Mouse (Mus musculus) cerebellum, postnatal 10 days (tissue): ENCODE results near the gene Cstl1.
A peak's percentile ranks its signal among the peaks of the same experiment; 100 is the strongest.
"Not testable (repeated sequence)": the region's sequence is repeated elsewhere in the genome, so short reads cannot be mapped to it uniquely, and the experiment has no call there.

Experiments used
- DNase-seq, 2 experiments: peaks; one replicate each; pipeline ENCODE4 v3.0.0; 2021; ENCODE audit warnings: mixed read lengths in 2 of 2

Cstl1 gene

DNA sequence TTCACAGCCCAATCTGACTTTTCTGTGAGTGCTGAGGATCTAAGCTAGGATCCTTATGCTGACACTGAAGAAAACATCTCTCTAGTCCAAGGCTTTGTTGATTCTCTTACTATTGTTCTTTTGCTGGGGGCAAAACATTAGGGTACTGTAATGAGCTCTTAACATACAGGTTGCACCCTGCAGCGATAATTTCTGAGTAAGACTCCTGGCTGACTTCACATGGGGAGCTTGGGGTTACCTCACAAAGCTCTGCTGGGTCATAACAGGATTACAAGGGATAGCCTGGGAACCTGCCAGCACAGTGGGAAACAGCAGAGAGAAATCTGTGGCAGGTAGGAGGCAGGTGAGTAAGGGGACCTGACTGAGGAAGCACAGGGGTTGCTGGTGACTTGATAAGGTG is at the start of gene Cstl1:
Gene Cstl1, plus strand, starts transcription at position 301 of the 400 bp plus-strand sequence.
- no peak for DNase-seq

DNA sequence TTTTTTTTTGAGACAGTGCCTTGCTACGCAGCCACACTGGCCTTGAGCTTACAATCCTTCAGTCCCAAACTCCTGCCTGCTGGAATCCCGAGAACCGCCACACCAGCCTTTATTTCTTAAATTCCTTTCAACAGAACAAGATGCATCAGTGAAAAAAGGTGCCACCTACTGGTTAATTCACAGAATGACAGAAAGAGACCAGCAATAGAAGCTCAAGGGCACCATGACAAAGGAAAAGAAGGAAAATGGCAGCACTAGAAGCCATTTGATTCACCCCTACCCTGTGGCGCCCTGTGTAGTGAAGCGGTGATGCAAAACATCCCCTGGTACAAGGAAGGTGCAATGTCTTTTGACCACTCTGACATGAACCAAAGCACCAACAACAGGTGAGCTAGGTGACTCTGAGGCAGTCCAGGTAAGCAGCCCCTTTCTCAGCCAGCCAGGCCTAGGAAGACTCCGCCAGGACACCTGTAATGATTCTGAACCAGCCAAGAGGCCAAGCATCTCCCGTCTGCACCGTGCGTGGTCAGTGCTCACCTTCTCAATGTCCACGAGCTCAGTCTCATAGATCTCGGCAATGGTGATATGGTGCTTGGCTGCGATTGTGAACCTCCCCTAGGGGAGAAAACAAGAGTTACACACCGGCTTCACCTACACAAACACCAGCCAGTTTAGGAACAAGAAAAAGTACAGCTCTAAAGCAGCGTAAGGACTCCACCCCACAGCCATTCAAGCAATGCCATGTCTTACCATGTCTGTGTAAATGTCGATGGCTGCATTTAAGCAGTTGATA is 43.6 kb upstream of the Cstl1 start:
- peak in 1 of 2 experiments; percentile 45 for DNase-seq

DNA sequence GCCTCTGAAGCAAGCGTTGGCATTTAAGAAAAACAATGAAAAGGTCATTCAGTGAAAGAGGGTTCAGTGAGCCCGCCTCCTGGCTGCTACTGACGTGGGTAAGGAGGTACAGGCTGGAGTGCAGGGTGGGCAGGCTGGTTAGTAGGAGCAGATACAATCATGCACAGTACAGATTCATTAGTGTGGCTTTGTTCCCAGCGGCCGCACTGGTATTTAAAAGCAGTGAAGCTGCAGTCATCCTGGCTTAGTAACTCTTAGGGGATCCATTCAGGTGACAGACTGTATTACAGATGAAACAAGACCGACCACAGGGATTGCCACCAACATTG is 43.0 kb upstream of the Cstl1 start:
- no peak for DNase-seq

DNA sequence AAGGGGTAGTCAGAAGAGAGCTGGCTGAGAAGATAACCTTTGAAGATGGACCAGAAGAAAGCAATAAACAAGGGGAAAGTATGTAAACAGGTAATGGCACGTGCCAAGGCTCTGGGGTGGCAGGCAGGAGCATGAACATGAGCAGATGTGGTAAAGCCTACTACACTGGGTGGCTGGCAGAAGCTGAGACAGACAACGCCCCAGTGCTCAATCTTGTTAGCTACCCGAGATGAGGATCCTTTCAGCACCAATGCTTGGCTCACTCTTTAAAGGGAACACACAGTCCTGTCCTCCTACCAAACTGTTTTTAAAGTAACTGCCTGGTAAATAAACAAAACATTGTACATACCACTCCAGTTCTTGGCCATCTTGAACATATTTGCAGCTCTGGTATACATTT is 37.8 kb upstream of the Cstl1 start:
- DNase-seq: no peak

DNA sequence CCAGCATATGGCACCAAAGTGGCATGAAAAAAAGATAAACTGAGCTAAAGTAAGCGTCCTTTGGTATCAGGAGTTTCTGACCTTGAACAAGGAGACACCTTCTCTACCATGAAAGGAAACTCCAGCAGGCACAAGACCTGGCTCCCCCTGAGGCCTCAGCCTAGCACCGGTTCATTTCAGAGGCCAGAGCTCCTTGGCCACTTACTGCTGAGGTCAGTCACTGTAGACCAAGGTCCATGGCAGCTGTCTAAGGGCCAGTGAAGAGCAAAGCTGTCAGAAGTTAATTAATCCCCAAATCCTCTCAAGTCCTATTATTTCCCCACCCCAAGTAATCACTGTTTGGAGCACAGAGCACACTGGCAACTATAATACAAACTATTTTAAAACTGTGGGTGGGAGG is 33.1 kb upstream of the Cstl1 start:
- DNase-seq: no peak

DNA sequence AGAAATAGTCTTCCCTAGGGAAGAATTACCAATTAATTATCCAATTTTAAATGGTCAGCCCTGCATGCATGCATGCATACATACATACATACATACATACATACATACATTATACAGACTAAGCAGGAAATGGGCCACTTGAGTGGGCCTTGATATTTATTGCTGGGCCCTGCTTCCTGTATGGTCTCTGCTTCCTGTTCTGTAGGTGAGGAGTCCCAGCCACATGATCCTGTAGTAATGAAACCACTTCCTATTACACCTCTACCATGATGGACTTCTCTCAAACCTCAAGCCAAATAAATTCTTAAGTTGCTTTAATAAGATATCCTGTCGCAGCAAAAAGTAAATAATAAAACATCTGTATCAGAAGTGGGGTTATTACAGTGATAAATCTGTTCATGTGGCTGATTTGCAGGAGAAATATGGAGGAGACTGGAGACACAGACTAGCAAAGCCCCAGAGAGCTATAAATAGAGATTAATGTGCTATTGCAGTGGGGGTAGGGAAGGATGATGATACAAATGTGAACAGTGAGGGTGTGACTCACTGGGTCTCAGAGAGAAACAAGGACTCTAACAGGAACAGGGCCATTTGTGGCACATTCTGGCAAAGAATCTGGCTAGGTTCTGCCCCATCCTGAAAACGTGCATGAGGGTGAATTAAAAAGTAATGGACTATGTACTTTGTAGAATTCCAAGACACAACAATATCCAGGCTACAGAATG is 30.7 kb upstream of the Cstl1 start:
- DNase-seq: no peak

DNA sequence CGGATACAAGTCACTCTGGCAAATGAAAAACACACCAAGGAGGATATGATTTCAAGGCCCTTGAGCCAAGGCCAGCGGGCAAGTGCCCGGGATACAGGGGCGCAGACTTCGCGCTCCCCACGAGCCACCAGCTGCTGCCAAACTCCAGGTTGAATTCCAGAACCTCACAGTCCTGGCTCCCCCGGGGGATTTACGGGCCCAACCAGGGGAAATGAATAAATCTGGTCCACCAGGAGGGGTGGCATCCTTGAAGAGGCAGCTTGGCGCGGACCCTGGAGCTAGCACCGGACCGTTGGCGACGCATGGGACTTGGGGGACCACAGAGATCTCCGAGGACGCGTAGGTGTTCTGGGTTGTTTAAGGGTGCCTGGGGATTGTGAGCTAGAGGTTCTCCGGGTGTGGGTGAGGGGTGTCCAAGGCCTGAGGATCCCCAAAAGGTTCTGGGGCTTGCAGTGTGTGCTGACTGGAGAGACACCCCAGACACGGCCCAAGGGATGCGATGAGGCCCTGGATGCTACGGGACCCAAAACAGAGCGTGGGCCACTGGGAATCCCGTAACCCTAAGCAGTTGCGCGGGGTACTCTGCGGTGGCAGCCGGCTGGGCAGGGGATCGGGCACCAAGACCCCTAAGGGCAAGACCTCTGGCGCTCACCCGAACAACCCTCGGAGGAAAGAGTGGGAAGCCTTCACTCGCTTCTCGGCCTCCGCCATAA is 18.4 kb upstream of the Cstl1 start:
- peak; percentile 71 to 75 for DNase-seq

DNA sequence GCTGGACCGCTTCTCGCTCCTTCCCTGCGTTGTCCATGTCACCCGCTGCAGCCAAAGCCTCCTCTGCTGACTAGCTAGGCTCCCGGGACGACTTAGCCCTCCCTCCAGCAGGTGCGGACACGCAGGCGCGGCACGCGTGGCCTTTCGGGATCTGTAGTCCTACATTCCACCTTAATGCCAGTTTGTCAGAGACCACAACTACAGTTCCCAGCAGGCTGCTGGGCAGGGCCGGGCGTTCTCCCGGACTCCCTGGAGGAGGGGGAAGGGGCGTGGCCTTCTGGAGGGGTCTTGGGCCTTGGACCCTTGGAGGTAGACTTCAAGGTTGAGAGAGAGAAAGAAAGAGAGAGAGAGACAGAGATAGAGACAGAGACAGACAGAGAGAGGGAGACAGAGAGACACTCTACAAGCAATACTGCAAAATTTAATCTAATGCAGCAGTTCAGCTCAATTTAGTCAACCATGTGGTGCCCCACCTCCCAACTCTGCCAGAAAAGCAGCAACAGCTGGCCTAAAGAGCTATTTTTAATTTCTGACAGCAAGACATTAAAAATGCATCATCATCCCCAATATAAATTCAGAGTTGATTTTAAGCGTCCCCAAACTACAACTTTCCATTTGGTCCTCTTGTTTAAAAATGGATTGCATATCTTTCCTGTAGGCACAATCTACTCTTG is 17.7 kb upstream of the Cstl1 start, which contains the start of gene Napb:
Gene Napb, minus strand, starts transcription at position 141 of the 674 bp plus-strand sequence.
- peak; percentile 95 to 97 for DNase-seq

DNA sequence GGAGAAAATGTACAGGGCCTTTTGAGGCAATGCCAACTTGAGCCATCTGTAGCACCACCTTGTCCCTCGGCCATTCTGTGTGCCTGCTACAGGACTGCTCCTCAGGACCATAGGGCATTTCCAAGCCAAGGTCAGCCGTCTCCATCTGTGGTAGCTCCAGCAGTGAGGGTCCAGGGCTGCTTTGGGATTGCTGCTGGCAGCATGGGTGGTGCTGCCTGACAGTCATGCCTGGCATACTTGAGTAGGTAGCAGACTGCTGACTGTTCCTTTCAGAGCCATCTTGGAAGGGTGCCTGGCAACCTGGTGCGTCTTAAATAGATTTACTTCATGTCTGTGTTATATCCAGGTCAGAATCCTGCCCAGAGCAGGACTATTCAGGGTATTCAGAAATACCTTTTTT is 7.2 kb upstream of the Cstl1 start:
- peak; percentile 93 to 95 for DNase-seq

DNA sequence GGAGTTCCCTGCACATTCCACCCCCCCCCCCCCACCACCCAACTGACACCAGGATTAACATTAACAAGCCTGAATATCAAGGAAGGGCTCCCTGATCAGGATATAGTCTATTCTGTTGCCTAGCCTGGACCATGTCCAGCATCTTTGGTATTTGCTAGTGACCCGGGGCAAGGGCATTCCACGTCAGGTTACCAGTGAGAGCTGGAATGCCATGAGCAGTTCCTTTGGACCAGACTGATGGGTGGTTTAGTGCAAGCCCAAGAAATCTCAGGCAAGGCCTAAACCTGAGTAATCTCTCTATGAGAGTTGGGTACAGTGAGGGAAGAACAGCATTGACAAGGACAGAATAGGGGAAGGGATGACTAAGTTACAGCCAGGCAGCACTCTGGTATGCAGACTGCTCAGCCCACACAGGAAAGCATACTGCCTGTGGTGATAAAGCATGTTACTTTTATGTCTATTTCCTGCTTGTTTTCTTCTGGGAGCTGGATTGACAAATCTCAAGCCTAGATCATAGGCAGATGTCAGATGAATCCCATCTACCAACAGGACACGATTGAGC is 6.2 kb upstream of the Cstl1 start:
- DNase-seq: peak; percentile 44 to 45

DNA sequence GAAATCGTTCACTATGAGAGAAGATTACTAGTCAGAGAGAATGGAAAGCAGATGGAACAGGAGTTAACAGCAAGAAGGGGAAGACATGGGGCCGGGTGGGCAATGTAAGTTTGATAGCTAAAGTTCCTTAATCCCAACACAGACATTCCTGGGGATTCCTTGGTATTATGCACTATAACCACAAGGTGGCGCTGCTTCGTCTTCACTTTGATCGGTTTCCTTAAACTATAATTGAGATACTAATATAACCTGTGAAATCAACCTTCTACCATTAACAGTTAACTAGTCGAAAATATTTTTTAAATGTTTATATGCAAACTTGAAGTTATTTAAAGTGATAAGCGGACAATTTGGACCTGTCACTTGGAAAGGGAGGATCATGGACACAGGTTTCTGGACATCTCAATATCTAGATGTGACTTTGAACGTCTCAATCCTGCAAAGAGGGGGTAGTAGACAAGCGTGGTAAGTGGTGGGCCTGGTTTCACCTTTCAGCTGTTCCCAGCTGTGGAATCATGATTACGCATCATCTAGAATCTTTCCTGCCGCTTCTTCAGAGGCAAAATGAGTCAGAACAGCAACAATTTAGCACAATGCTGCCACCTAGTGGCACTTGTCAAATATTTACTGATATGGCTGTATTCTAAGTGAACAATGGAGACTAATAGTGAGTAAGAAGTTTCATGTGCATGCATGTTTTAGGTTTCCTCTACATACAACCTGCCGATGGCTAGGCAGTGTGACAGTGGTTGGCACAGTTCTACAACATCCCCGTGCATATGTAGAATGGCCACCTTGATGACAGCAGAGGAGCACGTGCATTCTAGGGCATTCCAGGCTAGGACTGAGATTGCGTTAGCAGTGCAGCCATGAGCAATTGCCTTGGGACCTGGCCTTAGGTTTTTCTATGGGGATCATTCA is 2.0 kb downstream of the Cstl1 start:
- DNase-seq: peak; percentile 87 to 88

DNA sequence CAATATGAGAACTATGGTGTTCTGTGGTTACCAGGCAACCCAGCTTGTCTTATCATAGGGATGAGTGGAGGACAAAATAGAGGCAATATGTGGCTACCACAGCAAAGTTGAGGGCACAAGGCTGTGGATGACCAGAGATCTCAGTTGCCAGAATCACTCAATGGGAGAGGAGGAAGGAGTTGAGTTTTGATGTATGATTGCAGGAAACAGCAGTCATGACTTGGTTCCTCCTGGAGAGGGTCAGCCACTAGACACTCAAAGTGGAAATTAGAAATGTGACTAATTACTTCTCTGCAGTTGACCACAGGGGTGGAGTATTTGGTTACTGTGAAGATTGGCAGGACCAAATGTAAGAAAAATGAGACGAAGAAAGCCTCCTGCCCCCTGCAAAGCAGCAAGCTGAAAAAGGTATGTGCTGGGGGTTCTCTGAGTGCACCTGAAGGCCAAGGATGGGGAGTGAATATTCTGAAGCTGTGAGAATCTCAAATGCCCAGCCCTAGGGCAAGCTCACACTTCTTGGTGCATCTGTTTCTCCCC is 4.2 kb downstream of the Cstl1 start:
- no peak for DNase-seq

DNA sequence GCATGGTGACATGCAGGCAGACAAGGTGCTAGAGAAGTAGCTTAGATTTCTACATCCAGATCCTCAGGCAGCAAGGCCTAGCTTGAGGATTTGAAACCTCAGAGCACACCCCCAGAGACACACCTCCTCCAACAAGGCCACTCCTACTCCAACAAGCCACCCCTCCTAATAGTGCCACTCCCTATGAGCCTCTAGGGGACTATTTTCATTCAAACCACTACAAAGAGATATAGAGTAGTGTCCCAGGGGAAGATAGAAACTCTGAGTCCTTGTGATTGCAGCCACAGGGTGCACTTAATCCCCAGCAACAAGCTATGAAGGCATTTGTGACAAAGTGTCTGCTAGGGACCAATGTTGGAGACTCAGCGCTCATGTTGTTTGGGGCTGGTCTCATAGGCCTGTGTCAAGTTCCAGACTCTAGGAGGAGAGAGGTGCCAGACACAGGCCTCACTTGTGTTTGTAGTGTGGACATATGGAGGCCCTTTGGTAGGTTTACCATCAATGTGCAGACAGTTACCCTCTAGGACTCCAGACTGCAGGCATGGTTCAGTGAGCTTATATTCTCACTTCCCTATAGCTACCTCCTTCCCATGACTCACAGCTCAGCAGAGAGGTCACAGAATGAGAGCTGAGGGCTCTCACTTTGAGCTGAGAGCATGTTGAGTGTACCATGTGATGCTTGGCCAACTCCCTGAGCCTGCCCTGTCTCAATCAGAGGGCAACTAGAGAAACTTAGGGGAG is 13.7 kb downstream of the Cstl1 start:
- no peak for DNase-seq

DNA sequence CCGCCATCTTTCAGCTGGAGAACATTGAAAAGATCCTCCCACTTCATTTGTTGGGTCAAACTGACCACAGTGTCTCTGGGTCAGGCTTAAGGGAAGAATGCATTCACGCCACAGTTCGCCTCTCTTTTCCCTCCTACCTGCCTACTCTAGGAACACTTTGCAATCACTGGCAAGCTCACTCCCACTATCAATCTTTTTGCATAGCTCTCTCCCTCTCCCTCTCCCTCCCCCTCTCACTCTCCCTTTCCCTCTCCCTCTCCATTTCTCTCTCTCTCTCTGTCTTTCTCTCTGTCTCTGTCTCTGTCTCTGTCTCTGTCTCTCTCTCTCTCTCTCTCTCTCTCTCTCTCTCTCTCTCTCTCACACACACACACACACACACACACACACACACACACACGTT is 21.2 kb downstream of the Cstl1 start, which contains the start of gene Cst11:
Gene Cst11, minus strand, starts transcription at position 101 of the 400 bp plus-strand sequence.
- DNase-seq: not testable (repeated sequence)

DNA sequence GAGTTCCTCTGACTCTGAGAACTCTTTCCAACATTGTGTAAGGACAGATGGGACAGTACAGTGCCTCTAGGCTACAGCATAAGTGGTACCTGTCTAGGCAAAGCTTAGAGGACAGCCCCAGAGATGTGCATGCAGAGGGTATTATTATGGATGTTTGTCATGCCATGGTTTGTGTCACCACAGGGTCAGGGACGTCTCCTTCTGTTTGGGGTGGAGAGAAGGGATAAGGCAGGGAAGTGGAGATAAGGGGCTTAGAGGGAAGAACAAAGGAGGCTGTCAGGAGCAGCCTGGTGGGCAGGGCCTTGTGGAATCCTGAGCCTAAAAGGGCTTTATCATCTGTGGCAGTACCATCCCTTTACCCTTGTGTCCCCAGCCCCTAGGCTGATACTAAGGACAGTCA is 31.6 kb downstream of the Cstl1 start, which contains the start of gene 8030411F24Rik:
Gene 8030411F24Rik, plus strand, starts transcription at position 301 of the 400 bp plus-strand sequence.
- DNase-seq: no peak

DNA sequence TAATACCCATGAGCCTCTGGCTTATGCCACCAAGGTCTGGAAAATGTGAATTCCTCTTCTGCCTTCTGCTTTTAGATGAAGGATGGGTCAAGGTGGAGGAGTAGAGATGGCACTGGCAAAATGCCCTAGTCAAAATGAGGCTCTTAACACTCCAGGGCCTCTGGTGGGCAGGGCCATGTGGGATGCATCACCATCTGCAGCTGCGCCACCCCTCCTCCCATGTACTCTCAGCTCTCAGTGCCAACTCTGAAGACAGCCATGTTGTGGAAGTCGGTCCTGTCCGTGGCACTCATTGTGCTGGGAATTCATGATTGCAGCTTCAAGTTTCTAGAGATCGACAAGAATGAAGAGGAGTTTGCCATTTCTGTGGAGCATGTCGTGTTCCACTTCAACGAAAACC is 39.0 kb downstream of the Cstl1 start, which contains the start of gene Cst12:
Gene Cst12, plus strand, starts transcription at position 220 of the 400 bp plus-strand sequence.
- DNase-seq: peak; percentile 2 to 9

DNA sequence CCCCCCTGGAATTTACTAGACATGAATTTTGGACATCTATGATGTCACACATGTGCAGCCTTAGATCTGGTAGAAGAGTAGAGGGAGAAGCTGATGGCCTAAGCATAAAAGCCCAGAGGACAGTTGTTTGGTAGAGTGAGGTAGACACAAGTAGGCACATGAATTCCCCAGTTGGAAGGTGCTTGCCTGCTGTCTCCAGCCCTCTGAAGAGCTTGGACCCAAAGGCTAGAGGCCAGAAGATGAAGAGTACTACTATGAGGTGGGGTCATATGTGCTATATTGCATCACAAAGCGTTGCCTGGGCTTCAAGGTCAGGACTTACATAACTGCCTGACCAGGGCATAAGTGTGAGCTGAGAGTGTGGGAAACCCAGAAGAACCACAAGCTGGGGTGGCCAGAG is 48.3 kb downstream of the Cstl1 start, which contains the start of gene Cst8:
Gene Cst8, plus strand, starts transcription at position 301 of the 400 bp plus-strand sequence.
- DNase-seq: no peak

DNA sequence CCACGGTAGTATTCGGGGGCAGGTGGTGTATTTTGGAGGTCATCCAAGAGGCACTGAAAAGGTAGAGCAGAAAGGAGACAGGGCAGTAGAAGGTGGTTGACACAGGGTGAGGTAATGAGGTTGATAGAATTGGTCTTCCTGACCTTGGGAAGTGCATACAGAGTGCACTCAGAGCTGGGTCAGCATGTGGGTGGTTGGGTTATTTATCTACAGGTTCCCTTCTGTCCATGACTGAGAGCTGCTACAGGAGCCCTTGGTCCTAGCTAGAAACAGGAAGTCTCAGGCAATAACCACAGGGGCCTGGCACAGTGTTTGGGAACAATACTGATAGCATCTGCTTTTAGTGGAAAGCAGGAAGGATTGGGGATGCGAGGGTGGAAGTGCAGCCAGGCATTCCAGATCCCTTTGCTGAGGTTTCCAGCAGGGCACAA is 51.3 kb downstream of the Cstl1 start:
- DNase-seq: peak; percentile 77 to 84
